Mouse (Mus musculus): ENCODE results near the gene Tap2.

- TF ChIP-seq CTCF (IDR thresholded peaks at IDR 0.05; ENCODE audit: borderline replicate concordance, insufficient read depth, low read depth, low read length) (no peak), POLR2A (IDR thresholded peaks at IDR 0.05; ENCODE audit: borderline replicate concordance, insufficient read depth, low read length) (no peak)
Observed at GRCm38 (mm10) chr17:34179019-34179418, 24.3 kb upstream of the Tap2 start.
